Mouse (Mus musculus): ENCODE measurements around the gene Xpo5. TPM values are rescaled to one million over a fixed set of nuclear protein-coding genes. Genes with fewer than 3 reads are reported as not detected.

Gene Xpo5
- polyA plus RNA-seq, 1 experiment: 15.1 TPM

DNA sequence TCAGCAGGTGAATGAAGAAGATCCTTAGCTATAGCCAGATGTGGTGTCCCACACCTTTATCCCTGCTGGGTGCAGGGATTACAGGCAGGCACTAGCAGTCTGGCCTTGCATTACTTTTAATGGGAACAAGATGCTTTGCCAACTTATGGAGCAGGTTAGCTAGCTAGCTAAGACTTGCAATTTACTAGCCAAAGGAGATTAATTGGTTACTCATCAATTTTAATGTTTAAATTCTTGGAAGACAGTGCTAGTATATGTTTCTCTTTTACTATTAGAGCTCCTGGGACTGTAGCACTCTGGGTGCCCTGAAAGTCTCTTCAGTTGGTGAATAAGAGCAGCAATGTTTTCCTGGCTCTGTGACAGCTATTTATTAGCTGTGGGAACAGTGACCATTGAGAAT lies 4.1 kb downstream of the Xpo5 start:
- Histone ChIP-seq H3K4me3 (replicated peaks; ENCODE audit: control insufficient read depth, low read depth, low read length) (no peak overlapping the region), H3K27ac (ENCODE audit: control insufficient read depth, insufficient read depth, low read depth, low read length, poor library complexity) (no peak overlapping the region), H3K4me1 (ENCODE audit: control insufficient read depth, insufficient read depth, low read length) (no peaks in the 10 kb centered on the region; the same call in 1 of the 2 replicates)
- TF ChIP-seq POLR2A (IDR thresholded peaks at IDR 0.05; ENCODE audit: borderline replicate concordance, control insufficient read depth, low read depth, low read length) (no peak), CTCF (IDR thresholded peaks at IDR 0.05; ENCODE audit: control insufficient read depth, insufficient read depth, low read length) (no peak)

DNA sequence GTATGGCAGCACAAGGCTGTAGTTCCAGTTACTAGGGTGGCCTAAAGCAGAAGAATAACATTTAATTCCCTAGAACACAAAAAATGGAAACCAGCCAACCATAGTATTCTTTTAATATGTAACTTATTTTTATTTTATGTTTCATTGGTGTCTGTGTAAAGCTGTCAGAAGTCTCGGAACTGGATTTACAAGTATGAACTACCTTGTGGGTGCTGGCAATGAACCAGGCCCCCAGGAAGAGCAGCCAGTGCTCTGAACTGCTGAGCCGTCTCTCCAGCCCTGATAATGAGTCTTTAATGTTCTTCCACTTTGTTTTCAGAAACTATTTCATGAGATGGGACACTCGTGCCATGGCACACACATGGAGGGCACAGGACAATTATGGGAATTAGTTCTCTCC lies 8.0 kb downstream of the Xpo5 start:
- TF ChIP-seq POLR2A (IDR thresholded peaks at IDR 0.05; ENCODE audit: borderline replicate concordance, control insufficient read depth, low read depth, low read length): no peak
- no peak for TF ChIP-seq CTCF (IDR thresholded peaks at IDR 0.05; ENCODE audit: control insufficient read depth, insufficient read depth, low read length)
- no peaks in the 10 kb centered on the region for H3K4me1 ChIP-seq (ENCODE audit: control insufficient read depth, insufficient read depth, low read length)
- no peak overlapping the region for H3K27ac ChIP-seq (ENCODE audit: control insufficient read depth, insufficient read depth, low read depth, low read length, poor library complexity)
- H3K4me3 ChIP-seq (replicated peaks; ENCODE audit: control insufficient read depth, low read depth, low read length): no peak overlapping the region
- WGBS: 89% methylated on average over 3 of the region's 3 CpGs

DNA sequence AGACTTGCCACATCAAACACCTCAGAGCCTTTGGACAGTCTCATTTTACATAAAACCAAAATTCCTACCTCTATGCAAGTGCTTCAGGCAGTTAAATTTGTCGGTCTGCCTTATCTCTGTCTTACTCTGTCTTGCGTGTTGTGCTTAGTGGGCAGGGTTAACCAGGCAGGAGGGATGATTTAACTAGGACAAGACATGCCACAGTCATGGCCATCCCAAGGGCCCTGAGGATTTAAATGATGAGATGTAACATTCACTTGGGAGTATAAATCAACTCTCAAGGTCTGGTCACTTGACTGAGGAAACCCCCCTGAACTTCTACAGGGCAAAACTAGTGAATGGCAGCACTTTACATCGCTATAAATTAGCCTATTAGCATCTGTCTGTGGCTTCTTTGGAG lies 19.0 kb downstream of the Xpo5 start:
- Histone ChIP-seq H3K27ac (ENCODE audit: control insufficient read depth, insufficient read depth, low read depth, low read length, poor library complexity) (no peak overlapping the region), H3K4me1 (ENCODE audit: control insufficient read depth, insufficient read depth, low read length) (no peaks in the 10 kb centered on the region), H3K4me3 (replicated peaks; ENCODE audit: control insufficient read depth, low read depth, low read length) (no peak overlapping the region)
- 79% methylated on average over 3 of the region's 3 CpGs for WGBS
- TF ChIP-seq CTCF (IDR thresholded peaks at IDR 0.05; ENCODE audit: control insufficient read depth, insufficient read depth, low read length): no peak
- no peak for TF ChIP-seq POLR2A (IDR thresholded peaks at IDR 0.05; ENCODE audit: borderline replicate concordance, control insufficient read depth, low read depth, low read length)

DNA sequence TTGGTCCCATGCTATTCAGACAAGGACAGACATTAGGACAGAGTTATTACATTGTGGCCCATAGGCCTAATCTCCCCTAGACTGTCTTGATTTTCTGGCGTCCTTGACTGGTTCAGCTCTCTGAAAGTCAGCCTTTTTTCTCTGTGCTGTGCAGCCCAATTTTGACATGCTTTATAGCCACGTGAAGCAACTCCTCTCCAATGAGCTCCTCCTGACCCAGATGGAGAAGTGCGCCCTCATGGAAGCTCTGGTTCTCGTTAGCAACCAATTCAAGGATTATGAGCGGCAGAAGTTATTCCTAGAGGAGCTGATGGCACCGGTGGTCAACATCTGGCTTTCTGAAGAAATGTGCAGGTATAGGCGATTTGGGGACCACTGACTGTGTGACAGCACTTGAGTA lies 25.0 kb downstream of the Xpo5 start:
- 87% methylated on average over 7 of the region's 7 CpGs for WGBS
- TF ChIP-seq POLR2A (IDR thresholded peaks at IDR 0.05; ENCODE audit: borderline replicate concordance, control insufficient read depth, low read depth, low read length) (no peak), CTCF (IDR thresholded peaks at IDR 0.05; ENCODE audit: control insufficient read depth, insufficient read depth, low read length) (no peak)
- Histone ChIP-seq H3K4me1 (ENCODE audit: control insufficient read depth, insufficient read depth, low read length) (no peaks in the 10 kb centered on the region; the same call in 1 of the 2 replicates), H3K27ac (ENCODE audit: control insufficient read depth, insufficient read depth, low read depth, low read length, poor library complexity) (no peak overlapping the region), H3K4me3 (replicated peaks; ENCODE audit: control insufficient read depth, low read depth, low read length) (no peak overlapping the region)

DNA sequence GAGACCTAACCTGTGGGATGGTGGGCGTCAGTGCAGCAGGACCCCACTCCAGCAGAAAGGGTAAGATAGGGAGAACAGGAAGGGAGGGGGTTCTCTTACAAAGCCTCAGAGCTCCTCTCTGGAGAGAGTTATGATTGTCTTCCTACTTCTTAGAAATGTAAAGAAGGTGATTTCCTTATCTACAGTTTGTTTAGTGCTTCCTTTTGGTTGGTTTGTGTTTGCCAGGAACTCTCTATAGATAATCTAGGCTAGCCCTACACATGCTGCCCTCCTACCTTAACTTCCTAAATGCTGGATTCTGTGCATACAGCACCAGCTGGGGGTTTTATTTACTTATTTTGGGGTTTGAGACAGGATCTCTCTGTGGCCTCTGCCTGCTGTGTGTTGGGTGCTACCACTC lies 33.5 kb downstream of the Xpo5 start:
- H3K4me3 ChIP-seq (replicated peaks; ENCODE audit: control insufficient read depth, low read depth, low read length): no peak overlapping the region
- TF ChIP-seq CTCF (IDR thresholded peaks at IDR 0.05; ENCODE audit: control insufficient read depth, insufficient read depth, low read length) (no peak), POLR2A (IDR thresholded peaks at IDR 0.05; ENCODE audit: borderline replicate concordance, control insufficient read depth, low read depth, low read length) (no peak)
- H3K4me1 ChIP-seq (ENCODE audit: control insufficient read depth, insufficient read depth, low read length): no peaks in the 10 kb centered on the region
- 79% methylated on average over 1 of the region's 1 CpGs for WGBS
- no peak overlapping the region for H3K27ac ChIP-seq (ENCODE audit: control insufficient read depth, insufficient read depth, low read depth, low read length, poor library complexity)

DNA sequence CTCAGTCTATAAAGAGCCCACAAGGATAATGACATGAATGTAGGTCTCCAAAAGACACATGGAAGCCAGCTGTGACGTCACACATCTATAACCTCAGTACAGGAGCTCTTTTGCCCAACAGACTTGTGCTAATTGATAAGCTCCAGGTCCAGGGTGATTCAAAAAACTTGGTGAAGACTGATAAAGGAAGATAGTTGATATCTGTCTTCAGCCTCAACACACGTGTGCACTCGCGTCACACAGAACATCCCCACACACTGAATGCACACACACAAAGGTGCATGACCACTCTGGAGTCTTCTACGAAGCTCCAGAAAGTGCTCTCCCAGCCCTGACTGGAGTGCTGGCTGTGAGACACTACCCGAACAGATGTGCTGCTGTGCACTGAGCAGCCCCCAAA lies 34.5 kb downstream of the Xpo5 start:
- H3K27ac ChIP-seq (ENCODE audit: control insufficient read depth, insufficient read depth, low read depth, low read length, poor library complexity): no peak overlapping the region
- no peaks in the 10 kb centered on the region for H3K4me1 ChIP-seq (ENCODE audit: control insufficient read depth, insufficient read depth, low read length)
- WGBS: 69% methylated on average over 6 of the region's 6 CpGs
- H3K4me3 ChIP-seq (replicated peaks; ENCODE audit: control insufficient read depth, low read depth, low read length): no peak overlapping the region
- no peak for TF ChIP-seq CTCF (IDR thresholded peaks at IDR 0.05; ENCODE audit: control insufficient read depth, insufficient read depth, low read length)
- TF ChIP-seq POLR2A (IDR thresholded peaks at IDR 0.05; ENCODE audit: borderline replicate concordance, control insufficient read depth, low read depth, low read length): no peak

DNA sequence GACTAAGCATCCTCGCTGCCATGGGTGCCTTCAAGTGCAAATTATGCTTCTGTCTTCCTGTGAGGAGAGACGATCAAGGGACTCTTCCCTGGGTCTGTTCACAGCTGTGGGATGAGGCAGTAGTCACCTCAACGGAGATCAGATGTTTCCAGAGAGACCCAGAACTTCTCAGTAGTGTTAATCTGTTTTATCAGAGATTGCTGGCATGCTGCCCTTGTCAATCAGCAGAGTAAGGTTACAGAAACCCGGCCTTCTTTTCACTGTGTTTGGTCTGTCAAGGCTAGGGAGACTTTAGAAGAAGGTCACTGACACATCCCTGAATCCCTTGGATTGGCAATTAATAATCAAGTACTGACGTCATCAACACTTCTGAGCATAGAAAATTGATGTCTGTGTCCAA lies 34.9 kb downstream of the Xpo5 start:
- H3K4me1 ChIP-seq (ENCODE audit: control insufficient read depth, insufficient read depth, low read length): no peaks in the 10 kb centered on the region
- 68% methylated on average over 5 of the region's 5 CpGs for WGBS
- H3K27ac ChIP-seq (ENCODE audit: control insufficient read depth, insufficient read depth, low read depth, low read length, poor library complexity): no peak overlapping the region
- TF ChIP-seq CTCF (IDR thresholded peaks at IDR 0.05; ENCODE audit: control insufficient read depth, insufficient read depth, low read length) (no peak), POLR2A (IDR thresholded peaks at IDR 0.05; ENCODE audit: borderline replicate concordance, control insufficient read depth, low read depth, low read length) (no peak)
- H3K4me3 ChIP-seq (replicated peaks; ENCODE audit: control insufficient read depth, low read depth, low read length): no peak overlapping the region

DNA sequence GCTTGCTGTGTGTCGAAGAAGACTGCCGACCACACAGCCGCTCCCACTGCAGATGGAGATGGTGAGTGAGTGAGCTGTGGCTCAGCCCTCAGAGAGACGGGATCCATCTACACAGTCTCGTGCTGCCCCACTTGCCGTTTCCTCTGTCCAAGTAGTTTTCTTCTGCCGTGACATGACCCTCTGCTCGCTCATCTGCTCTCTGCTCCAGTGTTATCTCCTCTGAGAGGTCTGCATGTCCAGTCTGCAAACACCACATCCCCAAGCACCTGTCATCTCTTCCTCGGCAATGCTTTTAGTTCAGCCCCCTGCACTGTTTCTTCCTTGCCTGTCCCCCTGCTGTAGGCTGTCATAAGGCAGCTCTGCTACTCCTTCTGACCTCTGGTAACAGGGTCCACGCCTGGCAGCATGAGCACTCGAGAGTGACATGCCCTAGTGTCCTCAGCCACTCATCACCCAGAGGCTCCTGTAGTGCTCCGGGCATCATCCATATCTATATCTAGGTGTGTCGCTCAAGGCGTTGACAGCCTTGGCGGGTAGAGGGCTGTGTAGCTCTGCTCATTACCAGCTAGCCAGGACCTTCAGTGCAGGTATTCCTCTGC lies 37.0 kb downstream of the Xpo5 start:
- 86% methylated on average over 15 of the region's 15 CpGs for WGBS
- Histone ChIP-seq H3K4me1 (ENCODE audit: control insufficient read depth, insufficient read depth, low read length) (no peaks in the 10 kb centered on the region), H3K4me3 (replicated peaks; ENCODE audit: control insufficient read depth, low read depth, low read length) (no peak overlapping the region), H3K27ac (ENCODE audit: control insufficient read depth, insufficient read depth, low read depth, low read length, poor library complexity) (no peak overlapping the region)
- no peak for TF ChIP-seq POLR2A (IDR thresholded peaks at IDR 0.05; ENCODE audit: borderline replicate concordance, control insufficient read depth, low read depth, low read length)
- no peak for TF ChIP-seq CTCF (IDR thresholded peaks at IDR 0.05; ENCODE audit: control insufficient read depth, insufficient read depth, low read length)

DNA sequence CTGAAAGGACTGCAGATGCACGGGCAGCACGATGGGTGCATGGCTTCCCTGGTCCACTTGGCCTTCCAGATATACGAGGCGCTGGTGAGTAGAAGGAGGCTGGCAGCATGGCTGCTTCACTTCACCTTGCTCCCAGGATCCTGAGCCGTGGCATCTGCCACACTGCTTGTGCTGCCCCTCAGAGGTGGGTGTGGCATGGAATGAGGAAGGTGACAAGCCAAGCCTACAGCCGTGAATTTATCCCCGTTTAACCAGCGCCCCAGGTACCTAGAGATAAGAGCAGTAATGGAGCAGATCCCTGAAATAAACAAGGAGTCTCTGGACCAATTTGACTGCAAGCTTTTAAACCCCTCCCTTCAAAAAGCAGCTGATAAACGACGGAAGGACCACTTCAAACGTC lies 38.9 kb downstream of the Xpo5 start:
- Histone ChIP-seq H3K4me1 (ENCODE audit: control insufficient read depth, insufficient read depth, low read length) (no peaks in the 10 kb centered on the region; the same call in 1 of the 2 replicates), H3K4me3 (replicated peaks; ENCODE audit: control insufficient read depth, low read depth, low read length) (no peak overlapping the region), H3K27ac (ENCODE audit: control insufficient read depth, insufficient read depth, low read depth, low read length, poor library complexity) (no peak overlapping the region)
- 82% methylated on average over 11 of the region's 11 CpGs for WGBS
- no peak for TF ChIP-seq CTCF (IDR thresholded peaks at IDR 0.05; ENCODE audit: control insufficient read depth, insufficient read depth, low read length)
- no peak for TF ChIP-seq POLR2A (IDR thresholded peaks at IDR 0.05; ENCODE audit: borderline replicate concordance, control insufficient read depth, low read depth, low read length)

Data from bone marrow, adult 2 months (tissue).